Mouse (Mus musculus) hindbrain, embryonic 10.5 days (tissue): ENCODE measurements around the gene Haus2. TPM values are rescaled to one million over a fixed set of nuclear protein-coding genes. Genes with fewer than 3 reads are reported as not detected.
"Not testable (repeated sequence)": the region's sequence is repeated elsewhere in the genome, so short reads cannot be mapped to it uniquely, and the experiment has no call there.

ENCODE experiments used
- DNase-seq: peaks from one replicate; pipeline ENCODE4 v3.0.0-alpha.2; 2017; ENCODE audit warnings: low spot score
- H3K27ac ChIP-seq: fragments of 300-500 bp; sonication (generic); 2 replicates; pipeline ENCODE4 v1.5.1; 2016; ENCODE audit warnings: mild to moderate bottlenecking, moderate library complexity
- H3K27me3 ChIP-seq: fragments of 300-500 bp; sonication (generic); 2 replicates; pipeline ENCODE4 v1.6.1; 2016; ENCODE audit warnings: mild to moderate bottlenecking; ENCODE audit not compliant: poor library complexity, insufficient read depth, severe bottlenecking
- H3K36me3 ChIP-seq: fragments of 300-500 bp; sonication (generic); 2 replicates; pipeline ENCODE4 v1.6.1; 2016; ENCODE audit warnings: mild to moderate bottlenecking, moderate library complexity
- H3K4me1 ChIP-seq: fragments of 300-500 bp; sonication (generic); replicated peaks from 2 replicates; pipeline ENCODE4 v1.6.1; 2016; ENCODE audit warnings: mild to moderate bottlenecking
- H3K4me3 ChIP-seq: fragments of 300-500 bp; sonication (generic); 2 replicates; pipeline ENCODE4 v1.5.1; 2016; ENCODE audit warnings: mild to moderate bottlenecking, moderate library complexity
- H3K9me3 ChIP-seq: fragments of 300-500 bp; sonication (generic); 2 replicates; pipeline ENCODE4 v1.6.1; 2016; ENCODE audit warnings: mild to moderate bottlenecking, moderate library complexity
- WGBS: fragments of 180-500 bp; shearing (Covaris S2); methylation state at CpG from one replicate; pipeline ENCODE4 v1.1.7; 2016; 5-methylcytosine and 5-hydroxymethylcytosine counted together
- polyA plus RNA-seq: library from polyadenylated mRNA; unstranded; fragments of >200 nt; fragmentation: Nextera tagmentation; extraction: Ambion mirVana; gene quantifications from 2 replicates; pipeline ENCODE4 v1.2.1, GENCODE M21; 2016

The Haus2 gene
- 32.5 and 37.0 TPM in 2 replicates for polyA plus RNA-seq

GRCm38 (mm10) chr2:120608830-120609723, at the start of gene Haus2, which contains the start of gene Lrrc57:
Gene Haus2, plus strand, starts transcription at chr2:120609383.
Gene Lrrc57, minus strand, starts transcription at chr2:120609520.
- H3K36me3 ChIP-seq, result peaks cover 43% of the 10 kb centered on the region
- WGBS, result under 1% methylated on average over 52 of the region's 52 CpGs
- peaks cover 23% of the 10 kb centered on the region for H3K4me1 ChIP-seq
- H3K27ac ChIP-seq, result peak within 1 kb of the TSS; percentile 96
- H3K4me3 ChIP-seq, result peak within 1 kb of the TSS; percentile 93
- no peaks in the 10 kb centered on the region for H3K27me3 ChIP-seq
- peak; percentile 93 for DNase-seq
- no peaks in the 10 kb centered on the region for H3K9me3 ChIP-seq

- Histone ChIP-seq H3K36me3 (peaks cover 25% of the 10 kb centered on the region), H3K4me1 (peaks cover 8% of the 10 kb centered on the region), H3K27ac (no peak overlapping the region), H3K4me3 (no peak overlapping the region), H3K27me3 (no peaks in the 10 kb centered on the region), H3K9me3 (no peaks in the 10 kb centered on the region)
- no peak for DNase-seq
- 82% methylated on average over 1 of the region's 1 CpGs for WGBS
These were observed 47.7 kb upstream of the Haus2 start for GRCm38 (mm10) chr2:120561524-120561923.

- H3K27me3 ChIP-seq, result no peaks in the 10 kb centered on the region
- peaks cover 14% of the 10 kb centered on the region for H3K4me1 ChIP-seq
- peak overlapping the region; percentile 76 for H3K4me3 ChIP-seq
- H3K36me3 ChIP-seq, result peaks cover 17% of the 10 kb centered on the region
- peak overlapping the region; percentile 96 for H3K27ac ChIP-seq
- H3K9me3 ChIP-seq, result no peaks in the 10 kb centered on the region
- DNase-seq, result no peak
- 27% methylated on average over 9 of the region's 9 CpGs for WGBS
These were observed 46.3 kb upstream of the Haus2 start for GRCm38 (mm10) chr2:120562859-120563234.

- no peaks in the 10 kb centered on the region for H3K27me3 ChIP-seq
- H3K9me3 ChIP-seq, result no peaks in the 10 kb centered on the region
- peak within 1 kb of the TSS; percentile 96 for H3K27ac ChIP-seq
- H3K4me3 ChIP-seq, result peak within 1 kb of the TSS; percentile 76
- peak; percentile 87 for DNase-seq
- H3K36me3 ChIP-seq, result peaks cover 16% of the 10 kb centered on the region
- under 1% methylated on average over 50 of the region's 50 CpGs for WGBS
- H3K4me1 ChIP-seq, result peaks cover 20% of the 10 kb centered on the region
These were observed 45.8 kb upstream of the Haus2 start, which contains the start of gene Zfp106 for GRCm38 (mm10) chr2:120563235-120563990. Gene Zfp106, minus strand, starts transcription at chr2:120563843.

- not testable (repeated sequence) for H3K9me3 ChIP-seq
- peaks cover 12% of the 10 kb centered on the region for H3K36me3 ChIP-seq
- 88% methylated on average over 4 of the region's 4 CpGs for WGBS
These were observed 44.5 kb upstream of the Haus2 start for GRCm38 (mm10) chr2:120564548-120565188.

GRCm38 (mm10) chr2:120565363-120565762, 43.8 kb upstream of the Haus2 start:
- Histone ChIP-seq H3K4me3 (no peak overlapping the region), H3K4me1 (peaks cover 28% of the 10 kb centered on the region), H3K9me3 (no peaks in the 10 kb centered on the region), H3K27ac (no peak overlapping the region), H3K27me3 (no peaks in the 10 kb centered on the region), H3K36me3 (peaks cover 12% of the 10 kb centered on the region)
- WGBS, result 87% methylated on average over 2 of the region's 2 CpGs
- DNase-seq, result no peak

More at GRCm38 (mm10) chr2:120564548-120565188, 44.5 kb upstream of the Haus2 start:
- not testable (repeated sequence) for H3K27me3 ChIP-seq, H3K4me3 ChIP-seq, H3K27ac ChIP-seq, DNase-seq
- H3K4me1 ChIP-seq, result peaks cover 28% of the 10 kb centered on the region

GRCm38 (mm10) chr2:120566886-120567797, 42.0 kb upstream of the Haus2 start, which contains the start of gene Snap23:
Gene Snap23, plus strand, starts transcription at chr2:120567671.
- Histone ChIP-seq H3K27me3 (no peaks in the 10 kb centered on the region), H3K4me1 (peaks cover 28% of the 10 kb centered on the region), H3K9me3 (no peaks in the 10 kb centered on the region), H3K4me3 (peak within 1 kb of the TSS; percentile 67), H3K27ac (peak within 1 kb of the TSS; percentile 89), H3K36me3 (peaks cover 15% of the 10 kb centered on the region)
- 2% methylated on average over 42 of the region's 42 CpGs for WGBS
- DNase-seq, result peak; percentile 97

GRCm38 (mm10) chr2:120567798-120568320, 41.3 kb upstream of the Haus2 start:
- peaks cover 17% of the 10 kb centered on the region for H3K36me3 ChIP-seq
- H3K4me1 ChIP-seq, result peaks cover 23% of the 10 kb centered on the region
- H3K27ac ChIP-seq, result peak overlapping the region; percentile 89
- under 1% methylated on average over 22 of the region's 22 CpGs for WGBS
- no peak for DNase-seq
- H3K9me3 ChIP-seq, result no peaks in the 10 kb centered on the region
- H3K4me3 ChIP-seq, result peak overlapping the region; percentile 67
- no peaks in the 10 kb centered on the region for H3K27me3 ChIP-seq

- Histone ChIP-seq H3K27me3 (no peaks in the 10 kb centered on the region), H3K36me3 (peaks cover 17% of the 10 kb centered on the region), H3K4me3 (no peak overlapping the region), H3K27ac (no peak overlapping the region), H3K9me3 (no peaks in the 10 kb centered on the region), H3K4me1 (peaks cover 20% of the 10 kb centered on the region)
- 95% methylated on average over 3 of the region's 3 CpGs for WGBS
- DNase-seq, result no peak
These were observed 38.1 kb upstream of the Haus2 start for GRCm38 (mm10) chr2:120571081-120571480.

GRCm38 (mm10) chr2:120572161-120572560, 37.0 kb upstream of the Haus2 start:
- not testable (repeated sequence) for H3K9me3 ChIP-seq, H3K4me3 ChIP-seq, H3K27me3 ChIP-seq, H3K27ac ChIP-seq, DNase-seq
- peaks cover 15% of the 10 kb centered on the region for H3K4me1 ChIP-seq
- 95% methylated on average over 3 of the region's 3 CpGs for WGBS
- H3K36me3 ChIP-seq, result peaks cover 17% of the 10 kb centered on the region

- Histone ChIP-seq H3K9me3 (no peaks in the 10 kb centered on the region), H3K36me3 (peaks cover 15% of the 10 kb centered on the region), H3K27ac (no peak overlapping the region), H3K4me3 (no peak overlapping the region), H3K27me3 (no peaks in the 10 kb centered on the region), H3K4me1 (no peaks in the 10 kb centered on the region)
- WGBS, result 79% methylated on average over 3 of the region's 3 CpGs
- DNase-seq, result no peak
These were observed 34.1 kb upstream of the Haus2 start for GRCm38 (mm10) chr2:120575121-120575520.
